Mouse (Mus musculus) spleen, postnatal 4 days (tissue): ENCODE data around the gene Ahcyl1.

ENCODE experiments used
- DNase-seq, 2 experiments: peaks; one replicate each; pipeline ENCODE4 v3.0.0; 2022; ENCODE audit warnings: low spot score in 2 of 2

The Ahcyl1 gene

DNA sequence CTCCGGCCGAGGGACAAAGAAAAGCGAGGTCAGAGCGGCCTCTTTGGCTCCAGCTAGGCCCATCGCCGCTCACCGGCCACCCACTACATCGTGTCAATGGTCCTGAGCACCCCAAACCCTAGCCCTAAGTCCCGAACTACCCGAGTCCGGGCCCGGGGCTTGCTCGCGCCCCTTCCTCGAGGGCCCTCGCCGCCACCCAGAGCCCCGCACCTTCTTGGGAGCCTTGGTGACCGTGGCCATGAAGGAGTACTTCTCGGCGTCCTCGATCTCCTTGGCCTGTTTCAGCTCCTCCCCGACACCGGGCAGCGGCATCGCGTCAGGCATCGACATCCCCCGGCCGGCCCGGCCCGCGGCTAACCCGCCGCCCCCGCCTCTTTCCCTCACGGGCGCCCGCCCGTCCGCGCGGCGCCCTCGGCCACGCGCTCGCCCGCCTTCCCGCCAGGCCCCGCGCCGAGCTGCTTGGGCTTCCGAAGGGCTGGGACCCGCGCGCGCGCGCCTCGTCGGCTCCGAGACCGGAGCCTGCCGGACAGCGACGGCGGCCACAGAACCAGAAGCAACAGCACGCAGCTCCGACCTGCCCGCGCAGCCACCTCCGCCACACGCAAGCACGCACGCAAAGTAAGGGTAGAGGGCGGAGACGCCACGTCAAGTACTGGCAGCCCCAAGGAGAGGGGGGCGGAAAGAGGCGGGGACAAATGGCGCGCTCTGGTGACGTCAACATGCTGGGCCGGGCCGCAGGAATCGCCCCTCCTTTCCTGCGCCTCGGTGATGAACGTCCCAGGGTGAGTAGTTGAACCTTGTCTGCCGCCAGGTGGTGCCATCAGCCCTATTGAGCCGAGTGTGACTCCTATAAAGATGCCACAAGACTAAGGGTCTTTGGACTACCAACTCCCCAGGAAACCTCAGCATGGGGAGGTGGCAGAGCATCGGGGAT is at the start of gene Ahcyl1:
Gene Ahcyl1, minus strand, starts transcription at position 613 of the 934 bp plus-strand sequence.
- peak; percentile 98 for DNase-seq

GRCm38 (mm10) chr3:107746026-107746425 is 49.7 kb upstream of the Ahcyl1 start:
- DNase-seq: no peak

- DNase-seq: peak in 1 of 2 experiments; percentile 48
Measured at GRCm38 (mm10) chr3:107743650-107744049, 47.3 kb upstream of the Ahcyl1 start.

- DNase-seq: peak in 1 of 2 experiments; percentile 55
Measured at GRCm38 (mm10) chr3:107743107-107743506, 46.7 kb upstream of the Ahcyl1 start.

DNA sequence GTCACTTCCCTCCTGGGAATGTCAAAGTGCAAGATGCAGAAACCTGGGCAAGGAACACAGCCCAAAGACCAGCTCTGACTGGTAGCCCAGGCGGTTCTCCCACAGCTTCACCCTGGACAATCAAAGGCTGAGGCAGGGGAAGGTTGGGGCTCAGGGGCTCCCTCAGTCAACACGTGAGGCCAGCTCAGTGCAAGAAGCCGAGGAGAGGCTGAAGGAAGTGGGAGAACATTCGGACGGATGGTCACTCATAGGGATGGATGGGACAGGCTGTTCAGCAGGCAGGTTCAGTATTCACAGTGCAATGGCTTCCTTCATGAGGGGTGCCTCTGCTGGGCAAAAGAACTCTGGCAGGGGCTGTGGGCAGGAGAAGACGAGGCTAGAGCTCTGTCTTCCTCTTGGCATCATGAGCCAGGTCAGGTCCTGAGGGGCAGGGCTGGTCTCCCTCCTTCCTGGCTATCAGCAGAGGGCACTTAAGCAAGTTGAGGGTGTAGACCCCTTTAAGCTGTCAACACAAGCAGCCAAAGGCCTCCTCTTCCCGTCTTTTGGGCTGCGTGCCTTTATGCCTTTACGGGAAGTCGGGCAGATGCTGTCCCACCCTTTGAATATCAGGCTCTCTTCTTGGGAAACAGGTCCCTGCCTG is 45.8 kb upstream of the Ahcyl1 start:
- peak in 1 of 2 experiments; percentile 50 for DNase-seq

GRCm38 (mm10) chr3:107741387-107741786 is 45.0 kb upstream of the Ahcyl1 start:
- peak in 1 of 2 experiments; percentile 42 for DNase-seq

- peak in 1 of 2 experiments; percentile 58 for DNase-seq
Measured at GRCm38 (mm10) chr3:107740578-107741207, 44.3 kb upstream of the Ahcyl1 start.

DNA sequence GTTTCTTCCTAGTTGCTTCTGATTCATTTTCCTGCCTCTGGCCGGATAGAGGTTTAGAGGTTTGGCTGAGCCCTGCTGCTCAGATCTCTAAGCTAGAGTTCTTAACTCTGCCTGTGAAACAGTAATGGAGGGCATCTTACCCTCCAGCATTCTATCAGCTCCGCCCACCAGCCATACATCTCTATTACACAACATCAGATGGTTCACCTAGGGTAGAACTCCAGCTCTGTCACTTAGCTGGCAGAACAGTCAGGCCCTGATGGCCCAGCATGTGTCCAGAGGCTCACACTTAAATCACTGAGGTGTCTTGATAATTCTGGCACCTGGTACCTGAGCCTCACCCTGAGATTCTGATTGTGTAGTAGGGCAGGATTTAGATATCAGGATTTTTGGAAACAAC is 43.6 kb upstream of the Ahcyl1 start:
- peak in 1 of 2 experiments; percentile 36 for DNase-seq

DNA sequence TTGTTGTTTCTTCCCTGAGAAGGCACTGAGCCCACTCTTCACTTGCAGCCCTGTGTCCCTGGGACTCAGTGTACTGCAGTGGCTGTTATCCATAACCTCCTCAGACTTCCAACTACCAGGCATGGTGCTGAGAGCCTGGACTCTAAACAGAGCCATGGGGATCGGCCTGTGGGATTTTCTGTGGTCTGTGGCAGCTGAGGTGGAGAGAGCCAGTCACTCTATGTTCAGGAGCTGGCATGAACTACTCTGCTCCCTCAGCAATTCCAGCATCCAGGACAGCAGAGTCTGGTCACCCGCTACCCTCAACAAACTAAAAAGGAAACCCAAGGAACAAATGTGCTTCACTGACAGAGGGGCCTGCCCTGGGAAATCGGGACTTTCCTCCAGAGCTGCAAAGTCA is 43.1 kb upstream of the Ahcyl1 start:
- DNase-seq: peak in 1 of 2 experiments; percentile 43

GRCm38 (mm10) chr3:107738620-107739019 is 42.3 kb upstream of the Ahcyl1 start:
- no peak for DNase-seq

GRCm38 (mm10) chr3:107737609-107738190 is 41.3 kb upstream of the Ahcyl1 start:
- DNase-seq: peak in 1 of 2 experiments; percentile 41

GRCm38 (mm10) chr3:107735620-107736019 is 39.3 kb upstream of the Ahcyl1 start:
- peak in 1 of 2 experiments; percentile 58 for DNase-seq

- no peak for DNase-seq
Measured at GRCm38 (mm10) chr3:107733329-107733728, 37.0 kb upstream of the Ahcyl1 start.

- DNase-seq: no peak
Measured at GRCm38 (mm10) chr3:107730236-107730635, 33.9 kb upstream of the Ahcyl1 start.

- no peak for DNase-seq
Measured at GRCm38 (mm10) chr3:107728509-107728908, 32.1 kb upstream of the Ahcyl1 start.

DNA sequence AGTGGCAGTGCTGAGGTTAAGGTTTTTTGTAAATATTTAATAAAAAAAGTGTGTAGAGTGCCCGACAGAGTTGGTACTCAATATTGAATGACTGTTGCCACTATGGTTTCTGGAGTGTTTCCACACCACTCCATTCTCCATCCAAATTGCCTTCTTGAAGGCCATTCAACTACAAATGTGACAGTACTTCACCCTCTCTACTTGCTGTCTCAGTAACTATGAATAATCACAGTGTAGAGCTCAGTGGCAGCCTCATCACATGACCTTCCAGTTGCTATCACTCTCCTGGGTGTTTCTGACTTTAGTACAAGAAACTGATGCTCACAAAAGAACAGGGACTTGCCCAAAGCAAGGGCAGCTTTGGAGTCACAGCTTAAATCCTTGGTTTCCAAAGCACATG is 19.6 kb upstream of the Ahcyl1 start:
- DNase-seq: no peak

DNA sequence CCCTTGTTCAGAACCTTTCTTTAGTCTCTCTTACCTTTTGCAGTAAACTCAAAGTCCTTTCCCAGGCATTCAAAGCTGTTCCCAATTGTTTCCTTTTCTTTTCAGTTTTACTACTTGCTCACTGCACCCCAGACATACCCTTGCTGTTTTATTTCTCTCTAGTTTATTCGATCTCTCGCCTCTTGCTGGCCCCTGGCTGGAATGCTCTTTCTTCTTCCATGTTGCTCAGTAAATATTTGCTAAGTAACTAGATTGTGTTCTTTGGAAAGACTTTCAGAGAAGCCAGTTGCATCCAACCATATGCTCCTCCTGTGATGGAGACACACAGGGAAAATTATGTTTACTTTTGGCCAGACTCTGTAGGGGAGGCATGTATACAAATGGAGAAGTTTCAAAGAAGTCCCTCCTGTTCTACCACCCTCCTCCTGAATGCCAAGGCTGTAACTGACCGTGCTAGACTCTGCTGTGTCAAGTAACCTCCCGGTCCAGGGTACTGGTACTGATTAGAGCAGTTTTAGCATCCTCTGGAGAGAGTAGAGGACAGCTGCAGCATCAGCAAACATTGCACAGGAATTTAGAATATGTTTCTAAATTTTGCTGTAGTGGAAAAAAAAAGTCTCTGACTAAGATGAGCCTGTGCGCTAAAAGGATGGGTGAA is 18.0 kb upstream of the Ahcyl1 start:
- DNase-seq: peak in 1 of 2 experiments; percentile 34

GRCm38 (mm10) chr3:107712081-107712480 is 15.7 kb upstream of the Ahcyl1 start:
- DNase-seq: no peak

- no peak for DNase-seq
Measured at GRCm38 (mm10) chr3:107709156-107709555, 12.8 kb upstream of the Ahcyl1 start.

DNA sequence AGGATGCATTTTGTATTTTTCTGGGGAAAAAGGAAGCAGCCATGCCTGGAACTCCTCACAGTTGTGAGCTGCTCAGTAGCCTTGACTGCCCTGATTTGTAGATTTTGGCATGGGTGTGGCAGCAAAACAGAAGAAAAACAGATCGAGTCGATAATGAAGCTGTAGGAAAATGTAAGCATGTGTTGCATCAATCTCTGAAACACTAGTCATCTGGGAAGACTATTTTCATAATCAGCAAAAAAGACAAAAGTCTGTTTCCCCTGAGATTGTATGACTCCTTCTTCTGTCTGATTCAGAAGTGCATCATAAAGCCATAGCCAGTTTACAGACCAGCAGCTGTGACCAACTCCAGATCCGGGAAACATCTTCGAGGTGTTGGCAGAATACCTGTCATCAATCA is 10.9 kb upstream of the Ahcyl1 start:
- DNase-seq: no peak

DNA sequence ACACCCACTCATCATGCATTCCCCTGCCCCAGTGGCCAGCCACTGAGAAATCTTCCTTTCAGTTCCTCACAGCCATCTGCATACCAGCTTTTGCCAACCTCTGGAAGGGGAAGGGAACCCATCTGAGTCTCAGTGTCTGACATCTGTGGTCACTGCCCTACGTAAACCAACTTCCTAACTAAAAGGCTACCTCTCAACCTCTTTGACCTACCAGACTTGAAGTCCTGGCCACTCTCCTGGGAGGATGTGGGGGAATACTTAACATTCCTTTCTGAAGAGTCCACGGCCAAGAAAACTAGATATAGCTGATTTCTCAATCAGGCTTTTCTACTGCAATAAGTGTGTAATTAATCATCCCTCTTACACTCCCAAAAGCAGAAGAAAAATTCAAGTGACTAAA is 9.8 kb upstream of the Ahcyl1 start:
- peak in 1 of 2 experiments; percentile 12 for DNase-seq
